In genomic region chr2:11501301-11502254, GRCm38 (mm10) we compare ENCODE assay signal across 8 mouse cellular contexts. TPM values are rescaled to one million over a fixed set of nuclear protein-coding genes. Genes with fewer than 3 reads are reported as not detected.
DNase-seq lines count a peak whose midpoint lies in the region; ATAC-seq and TF ChIP-seq lines count a peak whose summit lies in the region.

No protein-coding gene starts in this region.

- peak; percentile 81 for ATAC-seq in heart, embryonic 12.5 days (ENCODE audit: insufficient number of reproducible peaks, low FRiP score)
- ATAC-seq in kidney, embryonic 16.5 days (ENCODE audit: low FRiP score, low TSS enrichment) = peak; percentile 90

- H3K9ac ChIP-seq in heart, embryonic 12.5 days = peak overlapping the region; percentile 81
- H3K9ac ChIP-seq in kidney, embryonic 16.5 days (replicated peaks; ENCODE audit: low read length) = peak overlapping the region; percentile 80

- H3K36me3 ChIP-seq in C2C12 (ENCODE audit: control insufficient read depth, insufficient read depth) = no peaks in the 10 kb centered on the region
- H3K36me3 ChIP-seq in erythroblast, embryonic 14.5 days (ENCODE audit: control insufficient read depth) = no peaks in the 10 kb centered on the region
- H3K36me3 ChIP-seq in heart, embryonic 12.5 days = peaks cover 14% of the 10 kb centered on the region
- H3K36me3 ChIP-seq in kidney, embryonic 16.5 days (ENCODE audit: insufficient read depth, low read length) = 0 out of 2 replicates have a peak, but pooled peaks cover 2% of the 10 kb centered on the region

- peak overlapping the region; percentile 91 for H3K4me2 ChIP-seq in heart, embryonic 12.5 days
- peak overlapping the region; percentile 80 for H3K4me2 ChIP-seq in kidney, embryonic 16.5 days (replicated peaks; ENCODE audit: low read depth, low read length)

- peak overlapping the region; percentile 91 for H3K27ac ChIP-seq in heart, embryonic 12.5 days (ENCODE audit: poor library complexity, severe bottlenecking)
- peak overlapping the region; percentile 83 for H3K27ac ChIP-seq in kidney, embryonic 16.5 days (ENCODE audit: low read length)

- peaks cover 4% of the 10 kb centered on the region for H3K27me3 ChIP-seq in C2C12 (ENCODE audit: control insufficient read depth, insufficient read depth, insufficient read length)
- peaks cover 48% of the 10 kb centered on the region for H3K27me3 ChIP-seq in erythroblast, embryonic 14.5 days (ENCODE audit: control insufficient read depth)
- H3K27me3 ChIP-seq in heart, embryonic 12.5 days (replicated peaks) = no peaks in the 10 kb centered on the region
- peaks cover 11% of the 10 kb centered on the region for H3K27me3 ChIP-seq in kidney, embryonic 16.5 days (ENCODE audit: insufficient read depth, low read length)

- no peaks in the 10 kb centered on the region for H3K79me2 ChIP-seq in C2C12 (ENCODE audit: control insufficient read depth, insufficient read depth)

- peak; percentile 96 for DNase-seq in brain, embryonic 14.5 days (ENCODE audit: low read depth)
- DNase-seq in liver = peak; percentile 84
- peak; percentile 71 to 89 for DNase-seq in monocyte, adult 2 months (ENCODE audit: low read depth in 1 of 2, low spot score in 2 of 2)
- DNase-seq in spleen, postnatal 14 days (ENCODE audit: low spot score in 2 of 2) = peak; percentile 72 to 84

- peak; percentile 99 for TF ChIP-seq CTCF in C2C12 (IDR thresholded peaks at IDR 0.05; ENCODE audit: control insufficient read depth, insufficient read depth, insufficient read length)
- TF ChIP-seq CTCF in brain, embryonic 14.5 days (IDR thresholded peaks at IDR 0.05; ENCODE audit: borderline replicate concordance, extremely low read depth, insufficient read depth, insufficient read length) = peak; percentile 93

- peak overlapping the region; percentile 48 for H3K4me3 ChIP-seq in C2C12 (ENCODE audit: insufficient read depth, poor library complexity, severe bottlenecking)
- peak overlapping the region; percentile 58 for H3K4me3 ChIP-seq in erythroblast, embryonic 14.5 days (replicated peaks)
- H3K4me3 ChIP-seq in heart, embryonic 12.5 days = peak overlapping the region; percentile 61
- H3K4me3 ChIP-seq in kidney, embryonic 16.5 days (ENCODE audit: low read length) = peak overlapping the region; percentile 69

- H3ac ChIP-seq in C2C12 (ENCODE audit: control insufficient read depth, insufficient read length, low read depth) = peak overlapping the region; percentile 79

- H3K79me3 ChIP-seq in C2C12 (ENCODE audit: low read depth) = no peaks in the 10 kb centered on the region

- H3K9me3 ChIP-seq in erythroblast, embryonic 14.5 days (ENCODE audit: control insufficient read depth, low read length) = no peaks in the 10 kb centered on the region; the same call in 1 of the 2 replicates
- no peaks in the 10 kb centered on the region for H3K9me3 ChIP-seq in heart, embryonic 12.5 days (replicated peaks)
- no peaks in the 10 kb centered on the region for H3K9me3 ChIP-seq in kidney, embryonic 16.5 days (ENCODE audit: low read length)

- peak; percentile 77 for TF ChIP-seq POLR2A in brain, embryonic 14.5 days (IDR thresholded peaks at IDR 0.05; ENCODE audit: borderline replicate concordance, extremely low read depth, insufficient read depth, insufficient read length, poor library complexity, severe bottlenecking)

- H3K4me1 ChIP-seq in erythroblast, embryonic 14.5 days (ENCODE audit: control insufficient read depth) = peaks cover 20% of the 10 kb centered on the region
- H3K4me1 ChIP-seq in heart, embryonic 12.5 days (replicated peaks) = peaks cover 44% of the 10 kb centered on the region
- H3K4me1 ChIP-seq in kidney, embryonic 16.5 days (ENCODE audit: insufficient read depth, low read length) = peaks cover 27% of the 10 kb centered on the region

- WGBS in heart, embryonic 12.5 days = under 1% methylated on average over 76 of the region's 76 CpGs
- under 1% methylated on average over 75 of the region's 76 CpGs for WGBS in kidney, embryonic 16.5 days

TF ChIP-seq in C2C12, 6 proteins besides CTCF, POLR2A, EP300 and RAD21:
- TF ChIP-seq MYOG (IDR thresholded peaks at IDR 0.05; ENCODE audit: control insufficient read depth, extremely low read depth, insufficient read length) (no peak), USF1 (IDR thresholded peaks at IDR 0.05; ENCODE audit: low read depth) (no peak), FOSL1 (IDR thresholded peaks at IDR 0.05; ENCODE audit: insufficient read depth, low read length, poor library complexity, severe bottlenecking) (no peak), MAX (IDR thresholded peaks at IDR 0.05) (peak; percentile 71), MYOD1 (IDR thresholded peaks at IDR 0.05; ENCODE audit: control insufficient read depth, insufficient read length, low read depth) (no peak), CEBPB (IDR thresholded peaks at IDR 0.05; ENCODE audit: low read depth) (no peak)

RNA-seq across cellular contexts. Expression of gene Pfkfb3, which starts 52.3 kb away (rescaled TPM):
- polyA plus RNA-seq in C2C12 (2012; fragmentation: generic; extraction: Trizol) = 4.2 TPM
- 42.1 and 48.0 TPM in 2 replicates for polyA plus RNA-seq in brain, embryonic 14.5 days (2012; rRNA removed)
- polyA plus RNA-seq in erythroblast, embryonic 14.5 days (2012) = 0.01 TPM in 2 replicates
- polyA plus RNA-seq in heart, embryonic 12.5 days (2016; fragmentation: Nextera tagmentation; extraction: Ambion mirVana) = 11.8 and 12.6 TPM in 2 replicates
- polyA plus RNA-seq in kidney, embryonic 16.5 days (2015; fragmentation: Nextera tagmentation; extraction: Ambion mirVana) = 11.9 and 13.1 TPM in 2 replicates

Comparison
In these comparisons a context has a peak if more than half of its experiments do, and no peak if none do; other contexts are left out.
1. Peak in every context shown above with its lines: DNase-seq, ATAC-seq, H3K4me3 ChIP-seq and H3K27ac ChIP-seq.